Mouse (Mus musculus) adipocyte (in vitro differentiated cells): ENCODE results near the gene Doc2g.
"Not testable (repeated sequence)": the region's sequence is repeated elsewhere in the genome, so short reads cannot be mapped to it uniquely, and the experiment has no call there.

Source experiments
- DNase-seq: peaks from one replicate; pipeline ENCODE4 v3.0.0-alpha.2; 2016; ENCODE audit warnings: low spot score

Doc2g gene

DNA sequence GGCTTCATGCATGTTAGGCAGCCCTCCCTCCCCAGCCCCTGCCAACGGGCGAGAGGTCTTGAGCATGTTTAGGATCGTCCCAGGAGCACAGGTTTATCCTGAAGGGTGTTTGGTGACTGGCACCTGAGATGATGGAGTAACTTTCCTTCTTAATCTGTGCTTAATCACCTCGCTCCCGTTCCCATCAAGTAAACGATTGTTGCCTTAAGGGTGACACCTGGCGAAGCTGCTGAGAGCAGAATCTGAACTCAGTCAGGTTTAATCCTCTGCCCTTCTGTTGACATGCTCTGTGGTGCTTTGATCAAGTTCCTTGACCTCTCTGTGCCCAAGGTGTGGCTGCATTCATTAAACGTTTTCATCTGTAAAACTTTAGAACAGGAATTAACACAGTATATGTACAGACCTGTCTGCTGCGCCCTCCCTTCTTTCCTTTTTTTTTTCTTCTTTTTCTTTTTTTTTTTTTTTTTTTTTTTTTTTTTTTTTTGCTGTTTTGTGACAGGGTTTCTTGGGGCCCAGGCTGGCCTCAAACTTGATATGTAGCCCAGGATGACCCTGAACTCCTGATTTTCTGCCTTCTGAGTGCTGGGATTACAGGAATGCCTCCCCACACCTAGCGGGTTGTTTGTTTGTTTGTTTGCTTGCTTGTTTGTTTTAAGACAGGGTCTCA lies 14.9 kb downstream of the Doc2g start:
- no peak for DNase-seq

GRCm38 (mm10) chr19:4018743-4019583 lies 15.8 kb downstream of the Doc2g start:
- peak; percentile 98 for DNase-seq

DNA sequence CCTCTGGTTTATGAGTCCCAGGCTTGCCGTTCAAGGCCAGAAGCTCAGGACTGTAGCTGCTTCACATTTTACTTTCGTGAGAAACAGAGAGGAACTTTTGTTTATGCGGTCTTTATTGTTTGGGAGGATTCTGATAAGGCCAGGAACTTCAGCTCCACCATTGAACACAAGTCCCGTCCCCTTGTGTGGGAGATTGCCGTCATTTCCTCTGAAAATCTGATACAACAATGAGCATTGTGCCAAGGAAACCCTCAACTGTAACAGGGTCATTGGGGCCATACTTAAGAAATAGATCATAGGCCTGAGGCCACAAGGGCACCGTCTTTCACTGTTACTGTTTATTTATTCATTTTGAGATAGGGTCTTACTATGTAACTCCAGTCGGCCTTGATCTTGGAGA lies 20.1 kb downstream of the Doc2g start:
- DNase-seq = no peak

GRCm38 (mm10) chr19:4027576-4027975 lies 24.5 kb downstream of the Doc2g start:
- DNase-seq = no peak

- DNase-seq = no peak
Measured at GRCm38 (mm10) chr19:4032668-4033067, 29.6 kb downstream of the Doc2g start.

DNA sequence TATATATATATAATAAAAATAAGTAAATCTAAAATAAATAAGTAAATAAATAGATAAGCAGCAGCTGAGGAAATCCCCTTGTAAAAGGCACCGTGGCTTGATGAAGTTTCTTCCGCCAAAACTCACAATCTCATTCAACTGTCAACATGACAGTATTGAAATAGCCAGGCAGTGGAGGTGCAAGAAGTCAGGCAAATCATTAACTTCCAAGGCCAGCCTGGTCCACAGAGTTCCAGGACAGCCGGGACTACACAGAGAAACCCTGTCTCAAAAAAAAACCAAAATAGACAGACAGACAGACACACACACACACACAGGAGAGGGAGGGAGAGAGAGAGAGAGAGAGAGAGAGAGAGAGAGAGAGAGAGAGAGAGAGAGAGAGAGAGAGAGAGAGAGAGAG lies 30.2 kb downstream of the Doc2g start:
- DNase-seq = no peak

DNA sequence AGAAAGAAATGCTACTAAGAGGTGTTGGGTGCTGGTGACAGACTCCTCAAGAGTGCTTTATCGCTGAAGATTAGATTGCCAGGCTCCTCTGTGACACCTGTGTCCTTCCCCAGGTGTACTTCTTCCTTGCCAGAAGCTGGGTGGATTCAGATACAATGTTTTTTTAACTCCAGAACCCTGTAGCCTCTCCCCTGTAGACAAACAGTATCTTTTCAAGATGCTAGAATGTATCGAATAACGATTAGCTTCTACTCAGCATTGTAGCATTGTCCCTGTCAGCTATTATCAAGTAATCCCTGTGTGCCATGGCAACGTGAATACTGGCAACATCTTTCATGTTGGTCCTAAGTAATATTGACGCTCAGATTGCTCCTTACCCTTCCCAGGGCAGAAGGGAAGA lies 30.6 kb downstream of the Doc2g start:
- no peak for DNase-seq

- DNase-seq = no peak
Measured at GRCm38 (mm10) chr19:4036327-4037045, 33.4 kb downstream of the Doc2g start.

GRCm38 (mm10) chr19:4037154-4037787 lies 34.2 kb downstream of the Doc2g start:
- DNase-seq = not testable (repeated sequence)

DNA sequence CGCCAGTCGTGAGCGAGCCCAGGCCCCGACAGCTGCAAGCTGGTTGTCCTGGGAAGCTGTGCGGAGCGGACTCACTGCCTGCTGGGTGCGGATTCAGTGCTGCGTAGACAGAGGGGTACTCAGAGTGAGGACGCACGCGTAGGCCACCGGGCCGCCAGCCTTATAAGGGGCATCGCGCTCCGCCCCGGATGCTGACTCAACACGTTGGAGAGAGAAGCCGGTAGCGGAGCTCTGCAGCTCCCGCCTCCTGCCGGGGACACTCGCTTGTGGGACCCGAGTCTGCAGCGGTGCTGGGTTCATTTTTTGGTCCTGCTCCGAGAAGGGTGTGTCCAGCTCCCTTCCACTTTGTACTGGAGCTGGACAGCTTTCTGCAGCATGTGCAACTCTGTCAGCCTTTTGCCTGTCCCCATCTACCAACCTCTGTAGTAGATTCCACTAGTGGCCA lies 34.7 kb downstream of the Doc2g start, which contains the start of gene Gstp1:
Gene Gstp1 (minus strand): TSS at position 198 of the 445 bp plus-strand sequence.
- peak; percentile 92 for DNase-seq

GRCm38 (mm10) chr19:4040941-4041340 lies 37.8 kb downstream of the Doc2g start:
- not testable (repeated sequence) for DNase-seq

- DNase-seq = not testable (repeated sequence)
Measured at GRCm38 (mm10) chr19:4041500-4041899, 38.4 kb downstream of the Doc2g start.

GRCm38 (mm10) chr19:4042124-4042523 lies 39.0 kb downstream of the Doc2g start:
- no peak for DNase-seq

DNA sequence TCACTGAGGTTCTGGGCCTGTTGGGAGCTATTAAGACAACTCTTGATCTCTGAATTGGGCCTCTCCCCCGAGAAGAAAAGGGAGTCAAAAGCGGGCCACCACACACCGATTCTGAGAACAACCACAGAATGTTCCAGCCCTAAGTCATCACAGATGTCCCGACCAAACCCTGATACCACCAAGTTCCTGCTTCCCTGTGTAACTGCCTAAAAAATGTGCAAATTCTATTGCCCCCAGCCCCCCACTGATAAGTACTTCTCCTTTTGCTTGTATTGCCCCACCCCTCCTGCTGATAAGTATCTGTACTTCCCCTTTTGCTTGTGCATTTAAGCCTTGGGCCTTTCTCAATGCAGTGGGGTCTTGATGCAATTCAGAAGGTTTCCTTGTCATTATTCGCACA lies 41.0 kb downstream of the Doc2g start:
- DNase-seq = not testable (repeated sequence)

GRCm38 (mm10) chr19:4045966-4046865 lies 43.1 kb downstream of the Doc2g start, which contains the start of gene Gstp2:
Gstp2 (minus strand) TSS chr19:4046023.
- DNase-seq = peak; percentile 92

GRCm38 (mm10) chr19:4046866-4047254 lies 43.7 kb downstream of the Doc2g start:
- DNase-seq = no peak

DNA sequence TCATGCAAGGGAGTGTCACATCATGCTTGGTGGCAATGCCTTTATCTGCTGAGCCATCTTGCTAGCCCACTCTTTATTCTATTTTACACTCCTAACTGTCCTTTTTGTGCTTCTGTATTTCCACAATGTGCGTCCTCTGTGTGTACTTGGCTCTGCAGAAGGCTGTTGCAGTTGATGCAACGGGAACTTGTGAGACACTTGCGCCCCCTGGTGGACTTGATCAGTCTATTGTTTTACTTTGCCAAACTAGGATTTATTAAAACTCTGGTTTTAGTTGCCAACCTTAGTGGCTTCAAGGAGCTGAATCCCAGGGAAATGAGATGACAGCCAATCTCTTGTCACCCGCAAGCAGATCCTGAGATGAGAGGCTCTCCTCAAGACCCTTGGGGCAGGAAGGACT lies 44.7 kb downstream of the Doc2g start:
- DNase-seq = peak; percentile 91

- DNase-seq = not testable (repeated sequence)
Measured at GRCm38 (mm10) chr19:4049069-4049468, 46.0 kb downstream of the Doc2g start.

DNA sequence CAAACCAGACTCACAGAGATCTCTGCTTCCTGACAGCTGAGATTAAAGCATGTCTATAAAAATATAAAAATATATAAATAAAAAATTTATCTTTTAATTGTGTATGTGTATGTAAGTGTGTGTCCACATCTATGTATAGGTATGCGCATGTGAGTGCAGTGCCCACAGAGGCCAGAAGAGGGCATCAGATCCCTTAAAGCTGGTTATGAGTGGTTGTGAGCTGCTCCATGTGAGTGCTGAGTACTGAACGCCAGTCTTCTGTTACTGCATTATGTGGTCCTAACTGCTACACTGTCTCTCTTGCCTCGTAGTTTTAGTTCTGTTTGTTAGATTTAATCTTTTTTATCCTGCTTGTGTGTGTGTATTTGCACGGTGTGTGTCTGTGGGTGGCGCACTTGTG lies 47.9 kb downstream of the Doc2g start:
- DNase-seq = no peak

DNA sequence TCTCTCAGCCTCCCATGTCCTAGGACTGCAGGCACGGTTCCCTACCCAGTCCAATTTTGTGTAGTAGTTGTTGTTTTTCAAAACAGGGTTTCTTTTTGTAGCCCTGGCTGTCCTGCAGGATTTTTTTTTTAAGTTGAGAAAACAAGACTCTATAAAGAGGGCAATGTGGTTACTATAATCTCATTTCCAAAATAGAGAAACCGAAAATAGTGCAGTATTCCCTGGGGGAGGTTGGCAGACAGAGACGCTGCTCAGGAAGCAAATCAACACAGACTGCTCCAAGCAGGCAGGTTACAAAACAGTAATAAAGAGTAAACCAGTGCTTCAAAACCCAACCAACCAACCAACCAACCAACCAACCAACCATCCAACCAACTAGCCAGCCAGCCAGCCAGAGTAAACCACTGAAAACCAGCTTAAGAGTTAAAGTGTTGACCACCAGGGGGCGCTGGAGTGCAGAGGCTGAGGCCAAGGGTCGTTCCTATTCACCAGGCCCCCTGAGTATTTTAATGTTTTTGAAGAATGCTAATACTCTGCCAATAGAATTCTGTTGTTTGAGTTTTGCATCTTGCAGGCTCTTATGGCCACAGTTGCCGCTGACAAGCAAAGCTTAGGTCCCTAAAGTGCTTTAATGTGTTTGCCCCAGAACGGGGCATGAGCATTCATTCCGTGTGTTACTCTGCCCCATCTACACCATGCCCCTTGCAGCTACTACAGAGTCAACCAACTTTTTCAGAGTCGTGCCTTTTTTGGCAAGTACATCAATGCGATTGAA lies 48.8 kb downstream of the Doc2g start:
- DNase-seq = peak; percentile 77
